Mouse (Mus musculus) lung, adult 2 months (tissue): ENCODE measurements around the gene Kank2.

Source experiments
- CTCF ChIP-seq: fragments of 200-500 bp; IDR thresholded peaks from 2 replicates; pipeline ENCODE4 v1.5.1; 2011; ENCODE audit warnings: mild to moderate bottlenecking, low read length, control low read depth; ENCODE audit not compliant: insufficient read depth
- POLR2A ChIP-seq: fragments of 200-500 bp; IDR thresholded peaks from 2 replicates; pipeline ENCODE4 v1.6.1; 2011; ENCODE audit warnings: low read depth, mild to moderate bottlenecking, control low read depth, low read length, borderline replicate concordance; ENCODE audit errors: extremely low read depth

DNA sequence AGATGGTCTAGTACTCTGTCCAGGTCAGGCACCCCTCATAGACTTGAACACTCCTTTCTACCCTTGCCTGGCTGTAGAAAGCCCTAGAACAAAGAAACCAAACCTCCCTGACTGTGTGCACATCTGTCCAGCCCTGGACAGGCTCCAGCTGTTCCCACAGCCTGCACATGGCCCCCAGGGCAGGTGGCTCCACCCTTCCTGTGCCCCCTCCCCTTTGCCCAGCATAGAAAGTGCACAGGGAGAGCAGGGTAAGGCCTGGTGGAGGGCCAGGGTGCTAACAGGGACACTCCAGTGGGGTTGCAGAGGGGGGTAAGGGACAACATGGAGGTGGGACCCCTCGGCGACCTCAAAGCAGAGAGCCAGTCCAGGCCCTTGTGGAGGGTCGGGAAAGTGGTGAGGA is 2.3 kb downstream of the Kank2 start:
- no peak for TF ChIP-seq POLR2A
- TF ChIP-seq CTCF = no peak
